8 mouse cellular contexts compared by ENCODE assay signal in genomic region chr4:139380207-139380748, GRCm38 (mm10). TPM values are rescaled to one million over a fixed set of nuclear protein-coding genes. Genes with fewer than 3 reads are reported as not detected.
DNase-seq lines count a peak whose midpoint lies in the region; ATAC-seq and TF ChIP-seq lines count a peak whose summit lies in the region.

No protein-coding gene starts in this region.

- peak; percentile 98 for ATAC-seq in cerebellum, adult (ENCODE audit: insufficient number of reproducible peaks, low FRiP score, low TSS enrichment)
- peak; percentile 95 for ATAC-seq in forebrain, embryonic 13.5 days
- peak; percentile 94 for ATAC-seq in liver, postnatal 0 days
- ATAC-seq in neural tube, embryonic 14.5 days (ENCODE audit: low read depth) = peak; percentile 94

- peak; percentile 100 for DNase-seq in heart, postnatal 10 days
- peak; percentile 94 for DNase-seq in large intestine, adult 2 months (ENCODE audit: low read depth, low spot score)
- peak; percentile 100 for DNase-seq in liver, postnatal 0 days
- DNase-seq in testis, postnatal 10 days (ENCODE audit: low spot score) = peak; percentile 100

- TF ChIP-seq POLR2A in ES-Bruce4 (IDR thresholded peaks at IDR 0.05; ENCODE audit: insufficient read depth, low read length) = peak; percentile 20

- H3K27me3 ChIP-seq in ES-Bruce4 (ENCODE audit: control insufficient read depth, insufficient read depth, low read length, poor library complexity, severe bottlenecking) = no peaks in the 10 kb centered on the region
- H3K27me3 ChIP-seq in forebrain, embryonic 13.5 days = no peaks in the 10 kb centered on the region
- no peaks in the 10 kb centered on the region for H3K27me3 ChIP-seq in liver, postnatal 0 days (ENCODE audit: insufficient read depth, low read length)
- no peaks in the 10 kb centered on the region for H3K27me3 ChIP-seq in neural tube, embryonic 14.5 days (ENCODE audit: control insufficient read depth, insufficient read depth, low read length)

- H3K4me3 ChIP-seq in ES-Bruce4 (ENCODE audit: low read depth, low read length) = peak overlapping the region; percentile 96
- H3K4me3 ChIP-seq in forebrain, embryonic 13.5 days = peak overlapping the region; percentile 87
- peak overlapping the region; percentile 100 for H3K4me3 ChIP-seq in liver, postnatal 0 days (ENCODE audit: low read depth, low read length)
- peak overlapping the region; percentile 90 for H3K4me3 ChIP-seq in neural tube, embryonic 14.5 days (ENCODE audit: low read depth, low read length)

- peak overlapping the region; percentile 62 for H3K27ac ChIP-seq in ES-Bruce4 (ENCODE audit: insufficient read depth, low read length)
- peak overlapping the region; percentile 73 for H3K27ac ChIP-seq in forebrain, embryonic 13.5 days
- H3K27ac ChIP-seq in liver, postnatal 0 days (ENCODE audit: low read depth) = peak overlapping the region; percentile 97
- peak overlapping the region; percentile 74 for H3K27ac ChIP-seq in neural tube, embryonic 14.5 days (ENCODE audit: low read depth, low read length)

- H3K9me3 ChIP-seq in ES-Bruce4 (replicated peaks; ENCODE audit: control insufficient read depth, insufficient read depth, low read length, poor library complexity, severe bottlenecking) = no peaks in the 10 kb centered on the region
- no peaks in the 10 kb centered on the region for H3K9me3 ChIP-seq in forebrain, embryonic 13.5 days (replicated peaks)
- no peaks in the 10 kb centered on the region for H3K9me3 ChIP-seq in liver, postnatal 0 days (ENCODE audit: low read length)
- no peaks in the 10 kb centered on the region for H3K9me3 ChIP-seq in neural tube, embryonic 14.5 days (ENCODE audit: control insufficient read depth, low read length)

- peak overlapping the region; percentile 98 for H3K4me2 ChIP-seq in forebrain, embryonic 13.5 days
- peak overlapping the region; percentile 93 for H3K4me2 ChIP-seq in liver, postnatal 0 days (ENCODE audit: low read depth, low read length)
- peak overlapping the region; percentile 60 for H3K4me2 ChIP-seq in neural tube, embryonic 14.5 days (ENCODE audit: low read depth, low read length)

- H3K36me3 ChIP-seq in ES-Bruce4 (ENCODE audit: control insufficient read depth, insufficient read depth, low read length, poor library complexity, severe bottlenecking) = no peaks in the 10 kb centered on the region
- peaks cover 27% of the 10 kb centered on the region for H3K36me3 ChIP-seq in forebrain, embryonic 13.5 days (ENCODE audit: poor library complexity, severe bottlenecking)
- peaks cover 16% of the 10 kb centered on the region for H3K36me3 ChIP-seq in liver, postnatal 0 days (replicated peaks; ENCODE audit: insufficient read depth, low read length)
- peaks cover 15% of the 10 kb centered on the region for H3K36me3 ChIP-seq in neural tube, embryonic 14.5 days (ENCODE audit: control insufficient read depth, insufficient read depth, low read length)

- peaks cover 2% of the 10 kb centered on the region for H3K4me1 ChIP-seq in ES-Bruce4 (ENCODE audit: control insufficient read depth, insufficient read depth, low read length)
- peaks cover 24% of the 10 kb centered on the region for H3K4me1 ChIP-seq in forebrain, embryonic 13.5 days
- H3K4me1 ChIP-seq in liver, postnatal 0 days (ENCODE audit: insufficient read depth) = peaks cover 27% of the 10 kb centered on the region
- peaks cover 13% of the 10 kb centered on the region; the same call in 1 of the 2 replicates for H3K4me1 ChIP-seq in neural tube, embryonic 14.5 days (ENCODE audit: control insufficient read depth, insufficient read depth, low read length)

- no peak for TF ChIP-seq CTCF in ES-Bruce4 (IDR thresholded peaks at IDR 0.05; ENCODE audit: low read depth, low read length)
- peak; percentile 32; the same call in 1 of the 2 replicates for TF ChIP-seq CTCF in liver, postnatal 0 days (IDR thresholded peaks at IDR 0.05; ENCODE audit: low read depth)

- under 1% methylated on average over 45 of the region's 54 CpGs for WGBS in forebrain, embryonic 13.5 days
- under 1% methylated on average over 54 of the region's 54 CpGs for WGBS in large intestine, adult 2 months
- WGBS in liver, postnatal 0 days (ENCODE audit: insufficient replicate concordance) = 4% methylated on average over 49 of the region's 54 CpGs
- WGBS in neural tube, embryonic 14.5 days = under 1% methylated on average over 52 of the region's 54 CpGs

- TF ChIP-seq EP300 in ES-Bruce4 (IDR thresholded peaks at IDR 0.05; ENCODE audit: insufficient read depth, low read depth, low read length) = 0 out of 2 replicates have a peak, but pooled peaks have one; percentile 33
- no peak for TF ChIP-seq EP300 in liver, postnatal 0 days (IDR thresholded peaks at IDR 0.05; ENCODE audit: low read depth)

- intact Hi-C loops in heart, postnatal 10 days (cut with DNase I) = no loop called here

- H3K9ac ChIP-seq in ES-Bruce4 (ENCODE audit: low read depth, poor library complexity, severe bottlenecking) = peak overlapping the region; percentile 80
- H3K9ac ChIP-seq in forebrain, embryonic 13.5 days = peak overlapping the region; percentile 86
- H3K9ac ChIP-seq in liver, postnatal 0 days (replicated peaks) = peak overlapping the region; percentile 91
- H3K9ac ChIP-seq in neural tube, embryonic 14.5 days (replicated peaks; ENCODE audit: low read depth, low read length) = peak overlapping the region; percentile 85

RNA-seq across cellular contexts. Expression of gene Ubr4, which starts 27.9 kb away (rescaled TPM):
- 141 and 159 TPM in 2 replicates for polyA plus RNA-seq in ES-Bruce4 (2011; ENCODE audit: insufficient read depth, insufficient read length, low read depth, missing spikeins)
- 69.9 and 71.2 TPM in 2 replicates for polyA plus RNA-seq in forebrain, embryonic 13.5 days (2015; fragmentation: Nextera tagmentation; extraction: Ambion mirVana)
- 100 to 1,000 TPM; 124 to 125 TPM for total RNA-seq in heart, postnatal 10 days (2021)
- polyA plus RNA-seq in large intestine, adult 2 months (2012; rRNA removed) = 116 and 154 TPM in 2 replicates
- polyA plus RNA-seq in liver, postnatal 0 days (2015; fragmentation: Nextera tagmentation; extraction: Ambion mirVana) = 24.6 and 24.7 TPM in 2 replicates
- polyA plus RNA-seq in neural tube, embryonic 14.5 days (2014; fragmentation: Nextera tagmentation; extraction: Ambion mirVana) = 99.2 and 109 TPM in 2 replicates

RNA-seq across cellular contexts. Expression of gene Emc1, which starts 27.9 kb away (rescaled TPM):
- 37.3 and 43.1 TPM in 2 replicates for polyA plus RNA-seq in ES-Bruce4 (2011; ENCODE audit: insufficient read depth, insufficient read length, low read depth, missing spikeins)
- 29.3 and 31.5 TPM in 2 replicates for polyA plus RNA-seq in forebrain, embryonic 13.5 days (2015; fragmentation: Nextera tagmentation; extraction: Ambion mirVana)
- 10 to 100 TPM; 48.5 to 48.7 TPM for total RNA-seq in heart, postnatal 10 days (2021)
- 16.5 and 25.4 TPM in 2 replicates for polyA plus RNA-seq in large intestine, adult 2 months (2012; rRNA removed)
- 6.8 and 8.2 TPM in 2 replicates for polyA plus RNA-seq in liver, postnatal 0 days (2015; fragmentation: Nextera tagmentation; extraction: Ambion mirVana)
- 42.4 and 44.8 TPM in 2 replicates for polyA plus RNA-seq in neural tube, embryonic 14.5 days (2014; fragmentation: Nextera tagmentation; extraction: Ambion mirVana)

RNA-seq across cellular contexts. Expression of gene Mrto4, which starts 27.9 kb away (rescaled TPM):
- polyA plus RNA-seq in ES-Bruce4 (2011; ENCODE audit: insufficient read depth, insufficient read length, low read depth, missing spikeins) = 112 and 122 TPM in 2 replicates
- 119 and 134 TPM in 2 replicates for polyA plus RNA-seq in forebrain, embryonic 13.5 days (2015; fragmentation: Nextera tagmentation; extraction: Ambion mirVana)
- total RNA-seq in heart, postnatal 10 days (2021) = 10 to 100 TPM; 34.6 to 38.9 TPM
- polyA plus RNA-seq in large intestine, adult 2 months (2012; rRNA removed) = 25.0 and 25.7 TPM in 2 replicates
- 46.2 and 46.7 TPM in 2 replicates for polyA plus RNA-seq in liver, postnatal 0 days (2015; fragmentation: Nextera tagmentation; extraction: Ambion mirVana)
- polyA plus RNA-seq in neural tube, embryonic 14.5 days (2014; fragmentation: Nextera tagmentation; extraction: Ambion mirVana) = 73.2 and 77.4 TPM in 2 replicates

Comparison
In these comparisons a context has a peak if more than half of its experiments do, and no peak if none do; other contexts are left out.
1. Peak in every context shown above with its lines: DNase-seq, ATAC-seq, H3K4me3 ChIP-seq and H3K27ac ChIP-seq.